Mouse (Mus musculus) naive thymus-derived CD4-positive, alpha-beta T cell, adult 2 months (primary cell): Measurements from ENCODE around the gene Rhot2.

Source experiments
- DNase-seq: peaks from one replicate; pipeline ENCODE4 v3.0.0-alpha.2; 2011; ENCODE audit warnings: low read depth

Rhot2 gene

DNA sequence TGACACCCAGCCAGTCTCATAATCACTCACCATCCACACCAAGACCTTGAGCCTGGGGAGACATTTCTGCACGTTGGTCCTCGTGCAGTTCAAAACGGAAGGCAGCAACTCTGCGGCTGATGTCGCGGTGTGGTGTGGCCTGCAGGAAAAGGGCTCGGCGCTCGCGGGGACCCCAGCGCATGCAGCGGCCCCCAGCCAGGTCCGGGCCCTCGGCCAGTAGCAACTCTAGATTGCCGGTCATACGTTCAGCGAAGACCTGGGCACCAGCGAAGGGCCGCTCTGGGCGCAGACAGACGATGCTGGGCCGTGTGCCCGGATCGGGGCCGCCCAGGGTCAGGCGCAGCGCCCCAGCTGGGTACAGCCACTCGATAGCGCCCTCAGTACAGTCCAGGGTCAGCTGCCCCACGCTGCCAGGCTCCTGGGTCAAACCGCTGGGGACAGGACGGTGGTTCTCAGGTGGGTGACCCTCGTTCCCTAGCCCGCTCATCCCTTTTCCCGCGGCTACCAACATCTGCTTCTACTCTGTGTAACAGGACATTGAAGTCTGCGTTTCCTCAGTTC lies 48.4 kb downstream of the Rhot2 start:
- no peak for DNase-seq

GRCm38 (mm10) chr17:25795609-25796092 lies 49.0 kb downstream of the Rhot2 start, which contains the start of gene AC134908.4:
AC134908.4 (minus strand) TSS chr17:25795659.
- no peak for DNase-seq

DNA sequence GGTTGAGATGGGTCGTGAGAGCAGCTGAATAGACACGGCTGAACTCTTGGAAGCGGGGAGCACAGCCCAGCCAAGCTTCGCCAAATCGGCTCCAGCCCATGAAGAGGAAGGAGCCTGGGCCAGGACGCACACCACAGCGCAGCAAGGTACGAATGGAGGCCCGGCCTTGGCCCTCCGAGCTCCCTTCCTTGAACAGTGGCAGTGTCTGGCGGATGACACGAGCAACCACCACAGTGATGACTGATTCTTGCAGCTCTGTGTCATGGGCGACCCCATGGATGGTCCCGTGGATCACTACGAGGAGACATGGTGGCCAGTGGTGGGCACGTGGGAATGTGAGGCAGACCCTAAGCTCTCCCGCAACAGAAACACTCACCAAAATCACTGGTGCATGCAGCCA lies 49.7 kb downstream of the Rhot2 start:
- no peak for DNase-seq

- no peak for DNase-seq
Observed at GRCm38 (mm10) chr17:25794197-25794596, 50.5 kb downstream of the Rhot2 start.

DNA sequence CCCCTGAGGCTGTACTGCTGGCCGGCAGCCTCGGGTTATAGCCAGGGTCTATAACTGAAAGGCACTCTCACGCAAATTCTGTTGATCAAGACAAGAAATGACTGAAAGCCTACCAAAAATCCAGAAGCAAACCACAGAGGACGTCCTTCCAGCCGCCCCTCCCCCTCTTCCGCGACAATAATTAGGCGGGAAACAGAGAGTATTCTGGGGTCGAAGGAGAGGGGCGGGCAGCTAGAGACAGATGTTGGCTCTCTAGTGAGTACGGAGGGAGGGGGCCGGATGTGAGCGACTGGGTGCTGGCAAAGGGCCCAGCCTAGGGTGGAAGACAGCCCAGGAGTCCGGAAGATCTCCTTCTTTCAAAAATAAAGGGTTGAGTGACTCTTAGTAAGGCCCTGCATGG lies 52.0 kb downstream of the Rhot2 start, which contains the start of gene Fam173a:
Fam173a (minus strand) TSS at position 287 of the 400 bp plus-strand sequence.
- peak; percentile 89 for DNase-seq

DNA sequence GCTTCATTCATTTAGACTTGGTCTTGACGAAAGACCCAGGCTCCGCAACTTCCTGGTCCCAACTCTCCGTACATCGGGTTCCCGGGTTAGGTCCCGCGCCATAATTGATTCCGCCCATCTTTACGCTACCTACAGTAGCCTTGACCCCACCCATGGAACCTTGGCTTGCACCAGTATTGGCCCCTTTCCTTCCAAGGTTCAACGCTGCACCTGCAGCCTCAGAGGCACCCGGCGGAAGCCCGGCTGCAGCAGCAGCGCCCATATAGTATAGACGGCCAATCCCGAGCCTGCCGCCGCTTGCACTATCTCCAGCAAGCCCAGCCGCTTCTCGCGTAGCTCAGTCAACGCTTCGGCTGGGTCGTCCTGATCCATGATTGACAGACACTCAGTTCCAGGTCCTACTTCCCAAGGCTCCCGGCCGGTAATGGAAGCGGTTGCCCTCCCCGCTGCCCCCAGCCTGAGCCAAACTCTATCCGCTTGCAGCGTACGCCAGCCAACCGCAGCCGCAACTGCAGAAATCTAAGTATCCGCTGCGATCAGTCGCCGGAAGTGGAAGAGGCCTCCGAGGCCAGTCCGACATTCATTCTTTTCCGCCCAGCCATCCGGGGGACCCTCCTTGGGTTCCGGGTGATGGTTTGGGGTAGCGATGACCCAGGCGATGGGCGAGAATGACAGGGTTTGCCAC lies 52.7 kb downstream of the Rhot2 start:
- peak; percentile 92 for DNase-seq

DNA sequence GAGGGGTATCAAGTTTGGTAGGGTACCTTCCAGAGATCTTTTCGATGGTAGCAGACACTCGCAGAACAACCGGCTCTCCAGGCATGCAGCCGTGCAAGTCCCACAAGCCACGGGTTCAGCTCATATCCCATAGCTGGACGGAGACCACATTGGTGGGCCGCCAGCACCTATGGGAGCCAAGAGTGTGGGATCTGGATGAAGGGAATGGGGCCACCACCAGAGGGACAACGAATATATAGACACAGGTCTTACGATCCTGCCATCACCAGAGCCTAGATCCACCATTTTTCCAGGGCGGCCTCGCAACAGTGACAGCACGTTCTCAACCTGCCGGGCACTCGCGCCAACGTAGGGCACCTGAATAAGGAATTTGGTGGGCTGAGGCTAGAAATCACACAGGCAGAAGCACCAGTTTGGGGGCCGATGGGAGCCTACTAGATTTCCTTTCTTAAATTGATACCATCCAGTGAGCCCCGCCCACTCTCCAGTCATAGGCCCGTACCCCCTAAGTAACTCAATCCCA lies 53.3 kb downstream of the Rhot2 start:
- DNase-seq: no peak
